Mouse (Mus musculus) liver, embryonic 13.5 days (tissue): ENCODE measurements around the gene Klhl25. TPM values are rescaled to one million over a fixed set of nuclear protein-coding genes. Genes with fewer than 3 reads are reported as not detected.
"Not testable (repeated sequence)": the region's sequence is repeated elsewhere in the genome, so short reads cannot be mapped to it uniquely, and the experiment has no call there.

Source experiments
- ATAC-seq: fragments of 200-750 bp; cut with Nextera tagmentation; 2 replicates; pipeline ENCODE4 v1.8.0; 2017; ENCODE audit warnings: low read depth, mild to moderate bottlenecking, moderate number of reproducible peaks, moderate library complexity
- DNase-seq: peaks from one replicate; pipeline ENCODE4 v3.0.0; 2022
- H3K27ac ChIP-seq: fragments of 300-500 bp; sonication (generic); 2 replicates; pipeline ENCODE4 v1.5.1; 2015; ENCODE audit warnings: moderate library complexity, mild to moderate bottlenecking, inconsistent platforms
- H3K27me3 ChIP-seq: fragments of 300-500 bp; sonication (generic); 2 replicates; pipeline ENCODE4 v1.6.1; 2015; ENCODE audit warnings: mild to moderate bottlenecking, inconsistent platforms
- H3K36me3 ChIP-seq: fragments of 300-500 bp; sonication (generic); 2 replicates; pipeline ENCODE4 v1.6.1; 2015; ENCODE audit warnings: mild to moderate bottlenecking, inconsistent platforms
- H3K4me1 ChIP-seq: fragments of 300-500 bp; sonication (generic); replicated peaks from 2 replicates; pipeline ENCODE4 v1.6.1; 2015; ENCODE audit warnings: inconsistent platforms
- H3K4me2 ChIP-seq: fragments of 300-500 bp; sonication (generic); 2 replicates; pipeline ENCODE4 v1.6.1; 2015; ENCODE audit warnings: inconsistent platforms, mild to moderate bottlenecking, moderate library complexity
- H3K4me3 ChIP-seq: fragments of 300-500 bp; sonication (generic); replicated peaks from 2 replicates; pipeline ENCODE4 v1.5.1; 2015; ENCODE audit warnings: mild to moderate bottlenecking, inconsistent platforms
- H3K9ac ChIP-seq: fragments of 300-500 bp; sonication (generic); 2 replicates; pipeline ENCODE4 v1.6.1; 2015; ENCODE audit warnings: mild to moderate bottlenecking, inconsistent platforms
- H3K9me3 ChIP-seq: fragments of 300-500 bp; sonication (generic); replicated peaks from 2 replicates; pipeline ENCODE4 v1.6.1; 2016; ENCODE audit warnings: inconsistent platforms
- WGBS: fragments of 180-500 bp; shearing (Covaris S2); methylation state at CpG from one replicate; pipeline ENCODE4 v1.1.7; 2015; ENCODE audit not compliant: insufficient replicate concordance; 5-methylcytosine and 5-hydroxymethylcytosine counted together
- polyA plus RNA-seq: library from polyadenylated mRNA; unstranded; fragments of >200 nt; fragmentation: Nextera tagmentation; extraction: Ambion mirVana; gene quantifications from 2 replicates; pipeline ENCODE4 v1.2.1, GENCODE M21; 2015

Klhl25 gene
- polyA plus RNA-seq, 1 experiment from 2014 or later: 10.3 TPM

DNA sequence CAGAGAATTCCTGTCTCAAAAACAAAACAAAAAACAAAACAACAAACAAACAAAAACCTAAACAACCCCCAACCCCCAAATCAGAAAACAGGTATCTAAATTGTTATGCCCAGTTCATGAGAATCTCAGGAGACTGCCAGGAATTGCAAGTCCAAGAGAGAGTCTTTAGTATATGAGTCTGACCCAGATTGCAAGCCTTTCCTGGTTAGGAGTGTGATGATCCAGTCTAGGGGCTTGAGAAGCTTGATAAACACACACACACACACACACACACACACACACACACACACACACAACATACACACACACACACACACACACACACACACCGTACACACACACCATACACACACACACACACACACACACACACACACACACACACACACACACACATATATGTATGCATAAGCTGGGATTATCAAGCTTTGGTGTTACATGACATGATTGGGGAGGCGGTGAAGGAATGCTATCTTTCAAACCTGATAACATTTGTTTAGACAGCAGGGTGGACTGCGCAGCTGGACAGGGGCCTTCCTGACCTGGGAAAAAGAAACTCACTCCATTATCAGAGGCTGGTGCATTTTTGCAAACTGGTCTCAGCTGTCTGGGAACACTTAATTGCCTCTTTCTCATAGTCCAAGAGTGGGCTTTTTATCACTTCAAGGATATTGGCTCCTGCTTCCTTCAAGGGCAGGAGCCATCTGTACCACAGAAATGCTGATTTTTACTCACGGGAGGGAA lies 21.6 kb upstream of the Klhl25 start:
- Histone ChIP-seq H3K27me3 (no peaks in the 10 kb centered on the region), H3K4me2 (peak overlapping the region; percentile 10; the same call in 1 of the 2 replicates), H3K4me3 (no peak overlapping the region), H3K9me3 (no peaks in the 10 kb centered on the region), H3K9ac (0 out of 2 replicates have a peak overlapping the region, but pooled peaks have one; percentile 19), H3K27ac (peak overlapping the region; percentile 87), H3K4me1 (peaks cover 69% of the 10 kb centered on the region), H3K36me3 (no peaks in the 10 kb centered on the region)
- 38% methylated on average over 3 of the region's 4 CpGs for WGBS
- DNase-seq: no peak
- no peak for ATAC-seq

GRCm38 (mm10) chr7:75827357-75827756 lies 20.8 kb upstream of the Klhl25 start:
- Histone ChIP-seq H3K4me1 (peaks cover 67% of the 10 kb centered on the region), H3K36me3 (no peaks in the 10 kb centered on the region), H3K27me3 (no peaks in the 10 kb centered on the region), H3K9ac (no peak overlapping the region), H3K4me3 (no peak overlapping the region), H3K4me2 (peak overlapping the region; percentile 16), H3K9me3 (no peaks in the 10 kb centered on the region), H3K27ac (peak overlapping the region; percentile 93)
- ATAC-seq: peak; percentile 28
- DNase-seq: peak; percentile 57
- WGBS: 62% methylated on average over 1 of the region's 1 CpGs

- Histone ChIP-seq H3K4me1 (peaks cover 63% of the 10 kb centered on the region), H3K9ac (peak overlapping the region; percentile 15; the same call in 1 of the 2 replicates), H3K4me2 (peak overlapping the region; percentile 16), H3K4me3 (no peak overlapping the region), H3K36me3 (no peaks in the 10 kb centered on the region), H3K9me3 (no peaks in the 10 kb centered on the region), H3K27me3 (no peaks in the 10 kb centered on the region), H3K27ac (peak overlapping the region; percentile 93)
- 26% methylated on average over 10 of the region's 10 CpGs for WGBS
- DNase-seq (peak; percentile 69), ATAC-seq (peak; percentile 31)
Measured at GRCm38 (mm10) chr7:75827850-75828249, 20.3 kb upstream of the Klhl25 start.

GRCm38 (mm10) chr7:75828536-75828935 lies 19.6 kb upstream of the Klhl25 start:
- Histone ChIP-seq H3K27me3 (no peaks in the 10 kb centered on the region), H3K27ac (peak overlapping the region; percentile 93), H3K4me2 (no peak overlapping the region), H3K9me3 (no peaks in the 10 kb centered on the region), H3K4me1 (peaks cover 68% of the 10 kb centered on the region), H3K4me3 (no peak overlapping the region), H3K36me3 (no peaks in the 10 kb centered on the region), H3K9ac (no peak overlapping the region)
- 75% methylated on average over 5 of the region's 5 CpGs for WGBS
- ATAC-seq: no peak
- DNase-seq: no peak

GRCm38 (mm10) chr7:75830251-75831060 lies 17.7 kb upstream of the Klhl25 start:
- 16% methylated on average over 6 of the region's 6 CpGs for WGBS
- Histone ChIP-seq H3K27ac (peak overlapping the region; percentile 93), H3K27me3 (no peaks in the 10 kb centered on the region), H3K4me1 (peaks cover 79% of the 10 kb centered on the region), H3K4me3 (no peak overlapping the region), H3K36me3 (no peaks in the 10 kb centered on the region), H3K4me2 (peak overlapping the region; percentile 39), H3K9ac (peak overlapping the region; percentile 58), H3K9me3 (no peaks in the 10 kb centered on the region)
- DNase-seq (peak; percentile 76), ATAC-seq (peak; percentile 93)

DNA sequence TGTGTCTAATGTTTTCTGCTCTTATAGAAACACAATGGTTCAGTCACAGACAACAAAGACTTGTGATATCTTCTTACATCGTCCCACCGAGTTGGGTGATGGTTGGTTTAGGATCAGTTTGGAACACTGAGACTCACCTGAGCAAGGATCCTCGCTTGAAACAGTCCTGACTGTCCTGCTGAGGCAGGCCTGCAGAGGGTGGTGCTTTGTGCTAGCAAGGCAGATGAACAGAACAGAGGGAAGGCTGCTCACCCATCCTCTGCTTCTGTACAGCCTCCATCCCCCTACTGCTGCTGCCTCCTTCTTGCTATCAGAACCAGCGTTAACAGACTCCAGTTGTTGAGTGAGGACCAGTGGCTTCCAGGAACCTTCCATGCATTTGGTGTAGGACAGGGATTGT lies 14.2 kb upstream of the Klhl25 start:
- not testable (repeated sequence) for H3K9ac ChIP-seq, H3K27me3 ChIP-seq, H3K27ac ChIP-seq, H3K4me3 ChIP-seq, H3K4me2 ChIP-seq, ATAC-seq, H3K9me3 ChIP-seq, H3K36me3 ChIP-seq, DNase-seq
- peaks cover 68% of the 10 kb centered on the region for H3K4me1 ChIP-seq
- WGBS: 72% methylated on average over 3 of the region's 4 CpGs

- not testable (repeated sequence) for H3K27me3 ChIP-seq, H3K9me3 ChIP-seq, H3K9ac ChIP-seq, H3K36me3 ChIP-seq, DNase-seq, H3K4me2 ChIP-seq, H3K4me3 ChIP-seq
- H3K4me1 ChIP-seq: peaks cover 57% of the 10 kb centered on the region
- 21% methylated on average over 3 of the region's 6 CpGs for WGBS
- peak; percentile 51 for ATAC-seq
- peak overlapping the region; percentile 15; the same call in 1 of the 2 replicates for H3K27ac ChIP-seq
Measured at GRCm38 (mm10) chr7:75834932-75835631, 13.0 kb upstream of the Klhl25 start.

- DNase-seq (no peak), ATAC-seq (no peak)
- WGBS: 55% methylated on average over 4 of the region's 4 CpGs
- no peaks in the 10 kb centered on the region for H3K36me3 ChIP-seq
- H3K9ac ChIP-seq: no peak overlapping the region
- H3K4me1 ChIP-seq: peaks cover 20% of the 10 kb centered on the region
- no peak overlapping the region for H3K4me2 ChIP-seq
- H3K9me3 ChIP-seq: no peaks in the 10 kb centered on the region
- H3K27ac ChIP-seq: no peak overlapping the region
- H3K27me3 ChIP-seq: no peaks in the 10 kb centered on the region
- H3K4me3 ChIP-seq: no peak overlapping the region
Measured at GRCm38 (mm10) chr7:75840071-75840470, 8.0 kb upstream of the Klhl25 start.

GRCm38 (mm10) chr7:75842306-75842705 lies 5.8 kb upstream of the Klhl25 start:
- peaks cover 11% of the 10 kb centered on the region for H3K4me1 ChIP-seq
- H3K9ac ChIP-seq: no peak overlapping the region
- no peak overlapping the region for H3K4me3 ChIP-seq
- H3K9me3 ChIP-seq: no peaks in the 10 kb centered on the region
- 81% methylated on average over 3 of the region's 3 CpGs for WGBS
- no peaks in the 10 kb centered on the region for H3K36me3 ChIP-seq
- ATAC-seq: no peak
- H3K4me2 ChIP-seq: no peak overlapping the region
- H3K27ac ChIP-seq: no peak overlapping the region
- no peaks in the 10 kb centered on the region for H3K27me3 ChIP-seq
- no peak for DNase-seq

GRCm38 (mm10) chr7:75845936-75846335 lies 2.2 kb upstream of the Klhl25 start:
- peaks cover 32% of the 10 kb centered on the region for H3K4me1 ChIP-seq
- H3K9me3 ChIP-seq: no peaks in the 10 kb centered on the region
- H3K4me3 ChIP-seq: no peak overlapping the region
- H3K27ac ChIP-seq: no peak overlapping the region
- H3K27me3 ChIP-seq: no peaks in the 10 kb centered on the region
- H3K4me2 ChIP-seq: no peak overlapping the region
- DNase-seq: no peak
- ATAC-seq: no peak
- H3K36me3 ChIP-seq: no peaks in the 10 kb centered on the region
- WGBS: 81% methylated on average over 1 of the region's 1 CpGs
- no peak overlapping the region for H3K9ac ChIP-seq

DNA sequence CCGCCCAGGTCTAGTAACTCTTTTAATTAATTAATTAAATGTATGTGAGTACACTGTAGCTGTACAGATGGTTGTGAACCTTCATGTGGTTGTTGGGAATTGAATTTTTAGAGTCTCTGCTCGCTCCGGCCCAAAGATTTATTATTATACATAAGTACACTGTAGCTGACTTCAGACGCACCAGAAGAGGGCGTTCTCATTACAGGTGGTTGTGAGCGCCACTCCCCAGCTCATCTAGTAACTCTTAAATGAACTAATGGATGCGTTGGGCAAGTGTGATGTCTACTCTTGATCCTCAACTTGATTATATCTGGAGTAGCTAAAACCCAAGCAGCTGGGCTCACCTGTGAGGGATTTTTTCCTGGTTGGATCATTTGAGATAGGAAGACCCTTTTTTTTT lies 1.2 kb upstream of the Klhl25 start:
- no peak overlapping the region for H3K4me3 ChIP-seq
- 38% methylated on average over 7 of the region's 7 CpGs for WGBS
- H3K36me3 ChIP-seq: peaks cover 10% of the 10 kb centered on the region; the same call in 1 of the 2 replicates
- DNase-seq: no peak
- H3K9ac ChIP-seq: no peak overlapping the region
- no peaks in the 10 kb centered on the region for H3K9me3 ChIP-seq
- ATAC-seq: no peak
- peaks cover 42% of the 10 kb centered on the region for H3K4me1 ChIP-seq
- H3K27ac ChIP-seq: no peak overlapping the region
- no peak overlapping the region for H3K4me2 ChIP-seq
- no peaks in the 10 kb centered on the region for H3K27me3 ChIP-seq
